In genomic region chr17:25970448-25970847, GRCm38 (mm10) we compare ENCODE assay signal across 17 mouse cellular contexts. TPM values are rescaled to one million over a fixed set of nuclear protein-coding genes. Genes with fewer than 3 reads are reported as not detected.
A peak's percentile ranks its signal among the peaks of the same experiment; 100 is the strongest.
DNase-seq lines count a peak whose midpoint lies in the region; ATAC-seq and TF ChIP-seq lines count a peak whose summit lies in the region.
"Had no signal": no experiment of that assay in that cellular context is flagged by ENCODE, and none has a peak within 500 bp of the region (broad histone marks: within the 10 kb centered on the region; RNA-seq: fewer than 3 reads in every experiment).

No protein-coding gene starts in this region.

- H3K9me3 ChIP-seq in liver, embryonic 12.5 days (replicated peaks) = no peaks in the 10 kb centered on the region
- H3K9me3 ChIP-seq in liver, embryonic 11.5 days (ENCODE audit: control insufficient read depth, low read length) = no peaks in the 10 kb centered on the region
- H3K9me3 ChIP-seq: midbrain, embryonic 12.5 days; stomach, embryonic 15.5 days had no signal

- no peak for ATAC-seq in cerebellum, adult (ENCODE audit: insufficient number of reproducible peaks, low FRiP score, low TSS enrichment)
- ATAC-seq in liver, embryonic 12.5 days = no peak
- no peak for ATAC-seq in liver, embryonic 11.5 days (replicated peaks; ENCODE audit: low FRiP score)
- ATAC-seq in activated CD4-positive, CD25-positive, alpha-beta regulatory T cell, adult 4 months = no peak

- no peak for TF ChIP-seq CTCF in brain, embryonic 14.5 days (IDR thresholded peaks at IDR 0.05; ENCODE audit: borderline replicate concordance, extremely low read depth, insufficient read depth, insufficient read length)

- DNase-seq in cerebellum, adult 9-11 months = peak; percentile 63
- DNase-seq in liver, embryonic 11.5 days (ENCODE audit: low spot score) = no peak
- DNase-seq in brain, embryonic 14.5 days (ENCODE audit: low read depth) = peak; percentile 37
- peak; percentile 24 for DNase-seq in naive thymus-derived CD4-positive, alpha-beta T cell, adult 2 months (ENCODE audit: low read depth)
- DNase-seq in urinary bladder, adult 2 months (ENCODE audit: low spot score) = no peak
- DNase-seq: adrenal gland, postnatal 25 days; gastrocnemius, postnatal 14 days; kidney, adult 18-20 months; right cerebral cortex, postnatal 14 days had no signal

- 0 out of 2 replicates have a peak overlapping the region, but pooled peaks have one; percentile 3 for H3K9ac ChIP-seq in liver, embryonic 12.5 days
- H3K9ac ChIP-seq in liver, embryonic 11.5 days (ENCODE audit: low read depth, low read length) = no peak overlapping the region
- H3K9ac ChIP-seq: midbrain, embryonic 12.5 days; stomach, embryonic 15.5 days had no signal

- no peak overlapping the region for H3K4me2 ChIP-seq in liver, embryonic 12.5 days
- H3K4me2 ChIP-seq in liver, embryonic 11.5 days = no peak overlapping the region
- H3K4me2 ChIP-seq: midbrain, embryonic 12.5 days; stomach, embryonic 15.5 days had no signal

- H3K27me3 ChIP-seq in liver, embryonic 12.5 days (replicated peaks) = no peaks in the 10 kb centered on the region
- H3K27me3 ChIP-seq in liver, embryonic 11.5 days (replicated peaks; ENCODE audit: control insufficient read depth, insufficient read depth, low read length) = no peaks in the 10 kb centered on the region
- H3K27me3 ChIP-seq: midbrain, embryonic 12.5 days; stomach, embryonic 15.5 days had no signal

- H3K4me1 ChIP-seq in liver, embryonic 12.5 days = peaks cover 54% of the 10 kb centered on the region
- peaks cover 10% of the 10 kb centered on the region for H3K4me1 ChIP-seq in liver, embryonic 11.5 days (replicated peaks; ENCODE audit: control insufficient read depth, insufficient read depth, low read length)

- H3K36me3 ChIP-seq in liver, embryonic 12.5 days = peaks cover 27% of the 10 kb centered on the region
- no peaks in the 10 kb centered on the region for H3K36me3 ChIP-seq in liver, embryonic 11.5 days (ENCODE audit: control insufficient read depth, insufficient read depth, low read length)
- H3K36me3 ChIP-seq: midbrain, embryonic 12.5 days; stomach, embryonic 15.5 days had no signal

- no peak for TF ChIP-seq POLR2A in brain, embryonic 14.5 days (IDR thresholded peaks at IDR 0.05; ENCODE audit: borderline replicate concordance, extremely low read depth, insufficient read depth, insufficient read length, poor library complexity, severe bottlenecking)

- no peak overlapping the region for H3K4me3 ChIP-seq in liver, embryonic 12.5 days
- H3K4me3 ChIP-seq in liver, embryonic 11.5 days (ENCODE audit: low read depth, low read length) = no peak overlapping the region
- H3K4me3 ChIP-seq: midbrain, embryonic 12.5 days; stomach, embryonic 15.5 days had no signal

- H3K27ac ChIP-seq in liver, embryonic 12.5 days = peak overlapping the region; percentile 1; the same call in 1 of the 2 replicates
- no peak overlapping the region for H3K27ac ChIP-seq in liver, embryonic 11.5 days (ENCODE audit: low read depth, low read length)
- H3K27ac ChIP-seq: midbrain, embryonic 12.5 days; stomach, embryonic 15.5 days had no signal

- WGBS in liver, embryonic 12.5 days (ENCODE audit: insufficient replicate concordance) = 88% methylated on average over 9 of the region's 9 CpGs
- 89% methylated on average over 9 of the region's 9 CpGs for WGBS in liver, embryonic 11.5 days

RNA-seq across cellular contexts. Expression of gene Capn15, which starts 15.1 kb away (rescaled TPM):
- 20.4 and 21.3 TPM in 2 replicates for polyA plus RNA-seq in liver, embryonic 12.5 days (2016; fragmentation: Nextera tagmentation; extraction: Ambion mirVana)
- 23.0 and 27.4 TPM in 2 replicates for polyA plus RNA-seq in liver, embryonic 11.5 days (2014; fragmentation: Nextera tagmentation; extraction: Ambion mirVana)
- polyA plus RNA-seq in brain, embryonic 14.5 days (2012; rRNA removed) = 50.4 and 50.5 TPM in 2 replicates
- polyA plus RNA-seq in activated CD4-positive, CD25-positive, alpha-beta regulatory T cell, adult 4 months (2017; shearing (Covaris generic)) = 1 to 10 TPM; 5.2 to 7.1 TPM
- polyA plus RNA-seq in urinary bladder, adult 2 months (2012; rRNA removed) = 30.1 and 32.4 TPM in 2 replicates

RNA-seq across cellular contexts. Expression of gene A930017K11Rik, which starts 18.1 kb away (rescaled TPM):
- polyA plus RNA-seq in liver, embryonic 12.5 days (2016; fragmentation: Nextera tagmentation; extraction: Ambion mirVana) = 0.36 and 0.49 TPM in 2 replicates
- 0.68 and 0.85 TPM in 2 replicates for polyA plus RNA-seq in liver, embryonic 11.5 days (2014; fragmentation: Nextera tagmentation; extraction: Ambion mirVana)
- 0.66 and 1.0 TPM in 2 replicates for polyA plus RNA-seq in brain, embryonic 14.5 days (2012; rRNA removed)
- not detected for polyA plus RNA-seq in activated CD4-positive, CD25-positive, alpha-beta regulatory T cell, adult 4 months (2017; shearing (Covaris generic))
- polyA plus RNA-seq in urinary bladder, adult 2 months (2012; rRNA removed) = 0.06 and 0.07 TPM in 2 replicates
- polyA plus RNA-seq: heart, postnatal 0 days; liver, adult 2 months had no signal

RNA-seq across cellular contexts. Expression of gene Nhlrc4, which starts 25.7 kb away (rescaled TPM):
- polyA plus RNA-seq in liver, embryonic 12.5 days (2016; fragmentation: Nextera tagmentation; extraction: Ambion mirVana) = 5.0 and 7.3 TPM in 2 replicates
- polyA plus RNA-seq in liver, embryonic 11.5 days (2014; fragmentation: Nextera tagmentation; extraction: Ambion mirVana) = 0.85 and 1.4 TPM in 2 replicates
- polyA plus RNA-seq in brain, embryonic 14.5 days (2012; rRNA removed) = 0.08 and 0.56 TPM in 2 replicates
- polyA plus RNA-seq in activated CD4-positive, CD25-positive, alpha-beta regulatory T cell, adult 4 months (2017; shearing (Covaris generic)) = not detected
- 0.15 TPM in 1 of 2 replicates, not detected in the other for polyA plus RNA-seq in urinary bladder, adult 2 months (2012; rRNA removed)
- polyA plus RNA-seq: heart, postnatal 0 days; neural tube, embryonic 14.5 days had no signal

RNA-seq across cellular contexts. Expression of gene Pigq, which starts 25.7 kb away (rescaled TPM):
- polyA plus RNA-seq in liver, embryonic 12.5 days (2016; fragmentation: Nextera tagmentation; extraction: Ambion mirVana) = 161 and 171 TPM in 2 replicates
- polyA plus RNA-seq in liver, embryonic 11.5 days (2014; fragmentation: Nextera tagmentation; extraction: Ambion mirVana) = 137 and 139 TPM in 2 replicates
- polyA plus RNA-seq in brain, embryonic 14.5 days (2012; rRNA removed) = 117 and 126 TPM in 2 replicates
- polyA plus RNA-seq in activated CD4-positive, CD25-positive, alpha-beta regulatory T cell, adult 4 months (2017; shearing (Covaris generic)) = 10 to 100 TPM; 19.0 to 26.6 TPM
- polyA plus RNA-seq in urinary bladder, adult 2 months (2012; rRNA removed) = 48.7 and 53.5 TPM in 2 replicates

RNA-seq across cellular contexts. Expression of gene Rab40c, which starts 50.9 kb away (rescaled TPM):
- 9.9 and 11.8 TPM in 2 replicates for polyA plus RNA-seq in liver, embryonic 12.5 days (2016; fragmentation: Nextera tagmentation; extraction: Ambion mirVana)
- 9.9 and 10.7 TPM in 2 replicates for polyA plus RNA-seq in liver, embryonic 11.5 days (2014; fragmentation: Nextera tagmentation; extraction: Ambion mirVana)
- polyA plus RNA-seq in brain, embryonic 14.5 days (2012; rRNA removed) = 88.3 and 98.8 TPM in 2 replicates
- 1 to 10 TPM; 5.1 to 5.6 TPM for polyA plus RNA-seq in activated CD4-positive, CD25-positive, alpha-beta regulatory T cell, adult 4 months (2017; shearing (Covaris generic))
- polyA plus RNA-seq in urinary bladder, adult 2 months (2012; rRNA removed) = 36.7 and 44.3 TPM in 2 replicates

Comparison
In these comparisons a context has a peak if more than half of its experiments do, and no peak if none do; other contexts are left out.
1. DNase-seq: peak in cerebellum, adult 9-11 months (single experiment), brain, embryonic 14.5 days (single experiment) and naive thymus-derived CD4-positive, alpha-beta T cell, adult 2 months (single experiment); none in liver, embryonic 11.5 days (single experiment) and urinary bladder, adult 2 months (single experiment).